Mouse (Mus musculus) myocyte (in vitro differentiated cells): ENCODE measurements around the gene Golph3l. TPM values are rescaled to one million over a fixed set of nuclear protein-coding genes. Genes with fewer than 3 reads are reported as not detected.

Experiments
- H3K27me3 ChIP-seq: one replicate; pipeline ENCODE4 v1.6.1; 2011; ENCODE audit not compliant: control insufficient read depth, insufficient read depth, insufficient read length
- H3K36me3 ChIP-seq: one replicate; pipeline ENCODE4 v1.6.1; 2011; ENCODE audit not compliant: control insufficient read depth, insufficient read depth
- H3K4me2 ChIP-seq: one replicate; pipeline ENCODE4 v1.6.1; 2011; ENCODE audit warnings: low read depth, control low read depth
- H3K4me3 ChIP-seq: one replicate; pipeline ENCODE4 v1.5.1; 2011; ENCODE audit warnings: mild to moderate bottlenecking, control low read depth, moderate library complexity
- H3K79me2 ChIP-seq: one replicate; pipeline ENCODE4 v1.6.1; 2011; ENCODE audit not compliant: control insufficient read depth, insufficient read depth
- H3ac ChIP-seq: one replicate; pipeline ENCODE4 v1.6.1; 2011; ENCODE audit not compliant: control insufficient read depth, insufficient read length
- CEBPB ChIP-seq: IDR thresholded peaks from 2 replicates; pipeline ENCODE4 v1.6.1; 2011; ENCODE audit warnings: mild to moderate bottlenecking, moderate library complexity; ENCODE audit not compliant: poor library complexity, insufficient read depth, severe bottlenecking
- E2F4 ChIP-seq: IDR thresholded peaks from one replicate; pipeline ENCODE4 v1.6.1; 2011; ENCODE audit warnings: mild to moderate bottlenecking, control low read depth, moderate library complexity; ENCODE audit not compliant: insufficient read depth
- MAX ChIP-seq: IDR thresholded peaks from one replicate; pipeline ENCODE4 v1.6.1; 2011; ENCODE audit warnings: low read depth, mild to moderate bottlenecking, control low read depth
- MYOD1 ChIP-seq, 3 experiments: IDR thresholded peaks; one replicate each; pipeline ENCODE4 v1.6.1; 2011; ENCODE audit warnings: control low read depth in 2 of 3, low read depth in 2 of 3, mild to moderate bottlenecking in 2 of 3, moderate library complexity in 1 of 3; ENCODE audit not compliant: insufficient read length in 2 of 3, control insufficient read depth in 1 of 3
- MYOG ChIP-seq, 3 experiments: IDR thresholded peaks; one replicate each; pipeline ENCODE4 v1.6.1; 2011; ENCODE audit warnings: control low read depth in 2 of 3, low read depth in 2 of 3, mild to moderate bottlenecking in 2 of 3; ENCODE audit not compliant: insufficient read length in 2 of 3, control insufficient read depth in 1 of 3, insufficient read depth in 1 of 3
- POLR2A ChIP-seq: IDR thresholded peaks from one replicate; pipeline ENCODE4 v1.6.1; 2011; ENCODE audit warnings: low read depth, mild to moderate bottlenecking, control low read depth, moderate library complexity; ENCODE audit not compliant: insufficient read length
- POLR2AphosphoS2 ChIP-seq: IDR thresholded peaks from one replicate; pipeline ENCODE4 v1.6.1; 2011; ENCODE audit warnings: low read depth, control low read depth; ENCODE audit not compliant: insufficient read length
- REST ChIP-seq: IDR thresholded peaks from one replicate; pipeline ENCODE4 v1.6.1; 2011; ENCODE audit warnings: mild to moderate bottlenecking, control low read depth, moderate library complexity; ENCODE audit not compliant: insufficient read depth, insufficient read length
- SRF ChIP-seq: IDR thresholded peaks from one replicate; pipeline ENCODE4 v1.6.1; 2011; ENCODE audit warnings: low read depth; ENCODE audit not compliant: control insufficient read depth, insufficient read length
- TCF12 ChIP-seq: IDR thresholded peaks from one replicate; pipeline ENCODE4 v1.6.1; 2011; ENCODE audit warnings: mild to moderate bottlenecking, control low read depth; ENCODE audit not compliant: poor library complexity, insufficient read depth, severe bottlenecking
- TCF3 ChIP-seq: IDR thresholded peaks from one replicate; pipeline ENCODE4 v1.6.1; 2011; ENCODE audit warnings: low read depth, control low read depth; ENCODE audit not compliant: insufficient read length
- USF1 ChIP-seq: IDR thresholded peaks from one replicate; pipeline ENCODE4 v1.6.1; 2011; ENCODE audit warnings: low read depth, mild to moderate bottlenecking, control low read depth, moderate library complexity
- polyA plus RNA-seq: library from polyadenylated mRNA; unstranded; fragments of >200 nt; fragmentation: generic; extraction: Trizol; gene quantifications from one replicate; pipeline ENCODE4 v1.2.1, GENCODE M21; 2012; ENCODE audit warnings: missing spikeins

Golph3l gene
- polyA plus RNA-seq, 1 experiment: 4.4 TPM

- H3K4me3 ChIP-seq: peak overlapping the region; percentile 98
- H3K27me3 ChIP-seq: no peaks in the 10 kb centered on the region
- H3K4me2 ChIP-seq: no peak overlapping the region
- peaks cover 43% of the 10 kb centered on the region for H3K79me2 ChIP-seq
- TF ChIP-seq MYOD1 (IDR thresholded peaks at IDR 0.05; ENCODE audit: control insufficient read depth in 1 of 3, insufficient read length in 2 of 3, low read depth in 2 of 3): no peak
- no peak overlapping the region for H3ac ChIP-seq
- H3K36me3 ChIP-seq: peaks cover 22% of the 10 kb centered on the region
These were observed 68.4 kb downstream of the Golph3l start for GRCm38 (mm10) chr3:95657108-95657507.

GRCm38 (mm10) chr3:95657711-95658110 lies 69.0 kb downstream of the Golph3l start:
- peaks cover 49% of the 10 kb centered on the region for H3K79me2 ChIP-seq
- peaks cover 27% of the 10 kb centered on the region for H3K36me3 ChIP-seq
- no peak for TF ChIP-seq MYOD1 (IDR thresholded peaks at IDR 0.05; ENCODE audit: control insufficient read depth in 1 of 3, insufficient read length in 2 of 3, low read depth in 2 of 3)
- no peak for TF ChIP-seq USF1
- no peak for TF ChIP-seq POLR2A
- TF ChIP-seq CEBPB: no peak
- no peak for TF ChIP-seq SRF
- TF ChIP-seq MAX: no peak
- no peak overlapping the region for H3ac ChIP-seq
- H3K4me2 ChIP-seq: peak overlapping the region; percentile 81
- peak overlapping the region; percentile 98 for H3K4me3 ChIP-seq
- H3K27me3 ChIP-seq: no peaks in the 10 kb centered on the region

- H3K4me2 ChIP-seq: peak within 1 kb of the TSS; percentile 99
- peaks cover 33% of the 10 kb centered on the region for H3K36me3 ChIP-seq
- TF ChIP-seq TCF12: no peak
- peak in 1 of 3 experiments; percentile 30 for TF ChIP-seq MYOG (IDR thresholded peaks at IDR 0.05; ENCODE audit: control insufficient read depth in 1 of 3, insufficient read depth in 1 of 3, insufficient read length in 2 of 3, low read depth in 2 of 3)
- TF ChIP-seq SRF: peak; percentile 100
- peak; percentile 97 for TF ChIP-seq POLR2A
- TF ChIP-seq POLR2AphosphoS2: peak; percentile 100
- TF ChIP-seq TCF3: peak; percentile 5
- no peak for TF ChIP-seq MAX
- peak; percentile 67 for TF ChIP-seq REST
- TF ChIP-seq CEBPB: no peak
- TF ChIP-seq MYOD1 (IDR thresholded peaks at IDR 0.05; ENCODE audit: control insufficient read depth in 1 of 3, insufficient read length in 2 of 3, low read depth in 2 of 3): peak in 1 of 3 experiments; percentile 6
- H3K27me3 ChIP-seq: no peaks in the 10 kb centered on the region
- peaks cover 55% of the 10 kb centered on the region for H3K79me2 ChIP-seq
- peak within 1 kb of the TSS; percentile 91 for H3ac ChIP-seq
- H3K4me3 ChIP-seq: peak within 1 kb of the TSS; percentile 98
These were observed 69.6 kb downstream of the Golph3l start, which contains the start of gene Mcl1 for GRCm38 (mm10) chr3:95658236-95658867. Gene Mcl1, plus strand, starts transcription at chr3:95658788.

- Histone ChIP-seq H3K4me2 (peak overlapping the region; percentile 99), H3K27me3 (no peaks in the 10 kb centered on the region), H3K36me3 (peaks cover 36% of the 10 kb centered on the region), H3K79me2 (peaks cover 62% of the 10 kb centered on the region), H3ac (peak overlapping the region; percentile 91), H3K4me3 (peak overlapping the region; percentile 98)
- TF ChIP-seq POLR2AphosphoS2 (peak; percentile 19), SRF (no peak), MYOG (IDR thresholded peaks at IDR 0.05; ENCODE audit: control insufficient read depth in 1 of 3, insufficient read depth in 1 of 3, insufficient read length in 2 of 3, low read depth in 2 of 3) (peak in 1 of 3 experiments; percentile 17), POLR2A (peak; percentile 46), MAX (no peak), CEBPB (no peak), REST (no peak)
These were observed 70.4 kb downstream of the Golph3l start for GRCm38 (mm10) chr3:95658868-95659712.

- TF ChIP-seq E2F4 (no peak), POLR2A (no peak), TCF12 (no peak), MYOD1 (IDR thresholded peaks at IDR 0.05; ENCODE audit: control insufficient read depth in 1 of 3, insufficient read length in 2 of 3, low read depth in 2 of 3) (no peak), MYOG (IDR thresholded peaks at IDR 0.05; ENCODE audit: control insufficient read depth in 1 of 3, insufficient read depth in 1 of 3, insufficient read length in 2 of 3, low read depth in 2 of 3) (no peak), POLR2AphosphoS2 (no peak), TCF3 (no peak), REST (no peak), SRF (no peak), USF1 (no peak), CEBPB (no peak), MAX (no peak)
- peaks cover 70% of the 10 kb centered on the region for H3K79me2 ChIP-seq
These were observed 71.2 kb downstream of the Golph3l start for GRCm38 (mm10) chr3:95659948-95660347.

More at GRCm38 (mm10) chr3:95659948-95660347, 71.2 kb downstream of the Golph3l start:
- Histone ChIP-seq H3K27me3 (no peaks in the 10 kb centered on the region), H3K4me3 (peak overlapping the region; percentile 98), H3K36me3 (peaks cover 36% of the 10 kb centered on the region), H3K4me2 (peak overlapping the region; percentile 99), H3ac (peak overlapping the region; percentile 91)
